Mouse (Mus musculus): ENCODE data around the gene D630003M21Rik. TPM values are rescaled to one million over a fixed set of nuclear protein-coding genes. Genes with fewer than 3 reads are reported as not detected.

The D630003M21Rik gene
- polyA plus RNA-seq, 1 experiment from 2014 or later, result 0.67 TPM

DNA sequence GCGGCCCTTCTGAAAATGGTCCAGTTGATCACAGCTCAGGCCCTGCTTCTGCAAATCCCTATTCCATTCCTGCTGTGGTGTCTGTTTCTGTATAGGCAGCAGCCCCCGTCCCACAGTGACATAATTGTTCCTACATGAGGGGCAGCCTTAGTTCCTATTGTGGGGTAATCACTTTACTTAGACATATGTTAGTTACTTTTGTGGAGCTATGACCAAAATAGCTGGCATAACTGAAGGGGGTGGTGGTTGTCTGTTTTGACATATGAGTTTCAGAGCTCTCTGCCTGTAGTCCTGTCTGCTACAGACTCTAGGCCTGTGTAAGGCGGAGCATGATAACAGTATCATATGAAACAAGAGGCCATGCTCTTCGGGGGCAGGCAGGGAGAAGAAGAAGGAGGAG lies 21.5 kb upstream of the D630003M21Rik start:
- no peak overlapping the region for H3K4me2 ChIP-seq (ENCODE audit: low read depth, low read length)
- H3K27ac ChIP-seq (ENCODE audit: low read depth), result no peak overlapping the region
- H3K9ac ChIP-seq (replicated peaks), result no peak overlapping the region
- no peaks in the 10 kb centered on the region for H3K36me3 ChIP-seq (replicated peaks; ENCODE audit: insufficient read depth, low read length)
- no peak for ATAC-seq
- peaks cover 7% of the 10 kb centered on the region; the same call in 1 of the 2 replicates for H3K4me1 ChIP-seq (ENCODE audit: insufficient read depth)
- H3K27me3 ChIP-seq (ENCODE audit: insufficient read depth, low read length), result no peaks in the 10 kb centered on the region
- H3K4me3 ChIP-seq (ENCODE audit: low read depth, low read length), result no peak overlapping the region
- WGBS (ENCODE audit: insufficient replicate concordance), result 62% methylated on average over 4 of the region's 4 CpGs
- no peak for DNase-seq
- no peaks in the 10 kb centered on the region for H3K9me3 ChIP-seq (ENCODE audit: low read length)
- TF ChIP-seq CTCF (IDR thresholded peaks at IDR 0.05; ENCODE audit: low read depth), result no peak

DNA sequence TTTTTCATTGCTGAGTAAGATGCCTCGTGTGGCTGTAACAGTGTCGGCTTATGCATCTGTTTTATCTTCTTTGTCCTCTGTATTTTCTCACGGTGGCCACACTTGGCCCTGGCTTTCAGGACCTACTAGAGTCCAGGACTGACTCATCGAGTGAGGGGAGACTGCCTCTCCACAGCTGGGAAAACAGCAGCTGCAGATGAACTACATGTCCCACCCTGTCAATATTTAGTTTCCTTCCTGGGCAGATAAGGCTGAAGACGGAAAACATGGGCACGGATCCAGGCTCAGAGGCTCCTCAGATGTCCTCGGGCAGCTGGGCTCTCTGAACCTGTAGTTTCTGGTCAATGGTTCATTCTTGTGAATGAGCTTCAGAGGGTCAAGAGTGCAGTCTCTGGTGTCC lies 19.3 kb upstream of the D630003M21Rik start:
- TF ChIP-seq EP300 (IDR thresholded peaks at IDR 0.05; ENCODE audit: low read depth), result 0 out of 2 replicates have a peak, but pooled peaks have one; percentile 23
- TF ChIP-seq CTCF (IDR thresholded peaks at IDR 0.05; ENCODE audit: low read depth), result no peak
- peak; percentile 58 for ATAC-seq
- no peaks in the 10 kb centered on the region for H3K36me3 ChIP-seq (replicated peaks; ENCODE audit: insufficient read depth, low read length)
- H3K9me3 ChIP-seq (ENCODE audit: low read length), result no peaks in the 10 kb centered on the region
- no peaks in the 10 kb centered on the region for H3K27me3 ChIP-seq (ENCODE audit: insufficient read depth, low read length)
- H3K4me2 ChIP-seq (ENCODE audit: low read depth, low read length), result no peak overlapping the region
- no peak overlapping the region for H3K27ac ChIP-seq (ENCODE audit: low read depth)
- no peak overlapping the region for H3K9ac ChIP-seq (replicated peaks)
- 28% methylated on average over 7 of the region's 7 CpGs for whole genome bisulfite sequencing (ENCODE audit: insufficient replicate concordance)
- no peak overlapping the region for H3K4me3 ChIP-seq (ENCODE audit: low read depth, low read length)
- peak; percentile 43 for DNase-seq
- H3K4me1 ChIP-seq (ENCODE audit: insufficient read depth), result peaks cover 7% of the 10 kb centered on the region; the same call in 1 of the 2 replicates

DNA sequence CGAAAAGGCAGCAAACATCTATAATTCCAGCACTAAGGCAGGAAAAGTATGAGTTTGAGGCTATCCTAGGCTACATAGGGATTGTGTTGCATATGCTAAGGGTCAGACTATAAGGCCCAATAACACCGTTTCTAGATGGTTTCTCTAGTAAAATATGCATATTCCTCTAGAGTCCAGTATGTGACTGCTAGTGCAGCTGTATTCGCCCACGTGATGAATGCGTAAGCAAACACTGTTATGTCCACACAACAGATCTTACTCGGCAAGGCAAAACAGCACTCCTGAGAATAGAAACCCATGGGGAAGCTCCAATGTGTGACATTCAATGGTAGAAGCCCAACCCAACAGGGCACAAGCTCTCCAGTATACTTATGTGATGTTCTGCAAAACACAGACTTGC lies 18.8 kb upstream of the D630003M21Rik start:
- no peak for DNase-seq
- Histone ChIP-seq H3K27ac (ENCODE audit: low read depth) (no peak overlapping the region), H3K4me1 (ENCODE audit: insufficient read depth) (peaks cover 7% of the 10 kb centered on the region; the same call in 1 of the 2 replicates), H3K36me3 (replicated peaks; ENCODE audit: insufficient read depth, low read length) (no peaks in the 10 kb centered on the region), H3K9ac (replicated peaks) (no peak overlapping the region), H3K4me2 (ENCODE audit: low read depth, low read length) (no peak overlapping the region), H3K4me3 (ENCODE audit: low read depth, low read length) (no peak overlapping the region), H3K9me3 (ENCODE audit: low read length) (no peaks in the 10 kb centered on the region), H3K27me3 (ENCODE audit: insufficient read depth, low read length) (no peaks in the 10 kb centered on the region)
- WGBS (ENCODE audit: insufficient replicate concordance), result 58% methylated on average over 6 of the region's 6 CpGs
- 0 out of 2 replicates have a peak, but pooled peaks have one; percentile 27 for ATAC-seq
- TF ChIP-seq CTCF (IDR thresholded peaks at IDR 0.05; ENCODE audit: low read depth) (no peak), EP300 (IDR thresholded peaks at IDR 0.05; ENCODE audit: low read depth) (no peak)

DNA sequence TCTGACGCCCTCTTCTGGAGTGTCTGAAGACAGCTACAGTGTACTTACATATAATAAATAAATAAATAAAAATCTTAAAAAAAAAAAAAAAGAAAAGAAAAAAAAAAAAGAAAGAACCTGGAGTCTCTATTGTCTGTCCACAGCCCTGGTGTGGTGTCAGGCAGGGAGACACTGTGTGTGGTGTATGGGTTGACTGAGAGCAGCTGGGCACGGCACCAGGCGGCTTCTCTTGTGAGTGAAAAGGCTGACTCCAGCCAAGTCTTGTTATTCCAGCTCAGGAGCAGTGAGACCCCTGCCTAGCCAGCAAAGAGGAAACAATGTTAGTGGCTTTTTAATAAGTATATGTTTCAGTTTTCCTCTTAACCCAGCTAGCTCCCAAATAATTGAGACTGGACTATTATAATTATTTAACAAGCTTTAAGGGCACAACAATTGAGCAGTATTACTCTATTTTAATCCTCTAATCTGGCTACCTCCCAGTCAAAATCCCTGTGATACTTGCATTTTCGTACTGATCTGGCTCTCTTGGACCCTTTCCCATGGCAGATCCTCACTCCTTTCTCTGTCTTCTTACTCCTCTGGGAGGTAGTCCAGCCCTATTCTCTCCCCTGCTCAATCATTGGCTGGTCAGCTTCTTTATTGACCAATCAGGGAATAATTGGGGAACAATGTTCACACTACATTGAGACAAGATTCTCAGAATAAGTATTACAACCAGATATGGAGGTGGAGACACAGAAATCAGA lies 16.2 kb upstream of the D630003M21Rik start:
- WGBS (ENCODE audit: insufficient replicate concordance), result 73% methylated on average over 4 of the region's 4 CpGs
- ATAC-seq, result no peak
- Histone ChIP-seq H3K4me3 (ENCODE audit: low read depth, low read length) (no peak overlapping the region), H3K9ac (replicated peaks) (no peak overlapping the region), H3K27me3 (ENCODE audit: insufficient read depth, low read length) (no peaks in the 10 kb centered on the region), H3K4me2 (ENCODE audit: low read depth, low read length) (no peak overlapping the region), H3K9me3 (ENCODE audit: low read length) (no peaks in the 10 kb centered on the region), H3K27ac (ENCODE audit: low read depth) (no peak overlapping the region), H3K36me3 (replicated peaks; ENCODE audit: insufficient read depth, low read length) (no peaks in the 10 kb centered on the region), H3K4me1 (ENCODE audit: insufficient read depth) (peaks cover 7% of the 10 kb centered on the region; the same call in 1 of the 2 replicates)
- DNase-seq, result no peak
- no peak for TF ChIP-seq EP300 (IDR thresholded peaks at IDR 0.05; ENCODE audit: low read depth)
- no peak for TF ChIP-seq CTCF (IDR thresholded peaks at IDR 0.05; ENCODE audit: low read depth)

DNA sequence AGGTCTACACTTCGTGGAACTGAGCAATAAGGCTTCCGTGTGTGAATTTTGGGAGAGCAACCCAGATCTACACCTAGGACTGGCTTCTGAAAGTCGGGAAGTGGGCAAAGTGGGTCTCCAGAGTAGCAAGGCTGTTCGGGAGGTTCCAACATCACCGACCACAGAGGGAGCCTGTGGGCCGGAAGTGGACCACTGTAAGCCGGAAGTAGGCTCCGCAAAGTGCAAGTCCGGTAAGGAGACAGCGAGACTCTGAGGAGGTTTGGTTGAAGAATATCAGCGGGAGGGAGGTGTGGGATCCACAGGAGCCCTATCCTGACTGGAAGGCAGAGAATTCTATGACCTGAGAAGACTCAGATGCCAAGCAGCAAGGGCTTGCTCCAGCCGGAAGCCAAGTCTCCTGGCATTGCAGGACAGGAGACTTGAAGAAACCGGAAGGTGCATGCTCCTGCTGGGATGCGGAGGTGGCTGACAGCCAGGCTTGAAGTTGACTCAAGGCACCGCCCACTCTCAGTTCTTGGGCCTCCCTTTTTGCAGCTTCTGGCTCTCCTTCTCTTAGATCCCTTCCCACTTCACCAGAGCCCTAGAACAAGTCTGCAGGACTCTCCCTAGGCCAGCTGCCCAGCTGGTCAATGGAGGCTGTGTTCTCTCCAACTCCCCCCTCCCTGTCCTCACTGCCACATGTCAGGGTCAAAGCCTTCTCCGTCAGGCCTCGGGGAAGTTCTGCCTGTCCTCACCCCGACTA lies 14.3 kb upstream of the D630003M21Rik start:
- H3K9ac ChIP-seq (replicated peaks), result no peak overlapping the region
- H3K4me1 ChIP-seq (ENCODE audit: insufficient read depth), result peaks cover 6% of the 10 kb centered on the region; the same call in 1 of the 2 replicates
- WGBS (ENCODE audit: insufficient replicate concordance), result 69% methylated on average over 18 of the region's 18 CpGs
- no peak overlapping the region for H3K4me3 ChIP-seq (ENCODE audit: low read depth, low read length)
- H3K27ac ChIP-seq (ENCODE audit: low read depth), result no peak overlapping the region
- no peak for TF ChIP-seq CTCF (IDR thresholded peaks at IDR 0.05; ENCODE audit: low read depth)
- TF ChIP-seq EP300 (IDR thresholded peaks at IDR 0.05; ENCODE audit: low read depth), result no peak
- ATAC-seq, result no peak
- no peak for DNase-seq
- H3K27me3 ChIP-seq (ENCODE audit: insufficient read depth, low read length), result no peaks in the 10 kb centered on the region
- no peak overlapping the region for H3K4me2 ChIP-seq (ENCODE audit: low read depth, low read length)
- H3K36me3 ChIP-seq (replicated peaks; ENCODE audit: insufficient read depth, low read length), result no peaks in the 10 kb centered on the region
- H3K9me3 ChIP-seq (ENCODE audit: low read length), result no peaks in the 10 kb centered on the region

DNA sequence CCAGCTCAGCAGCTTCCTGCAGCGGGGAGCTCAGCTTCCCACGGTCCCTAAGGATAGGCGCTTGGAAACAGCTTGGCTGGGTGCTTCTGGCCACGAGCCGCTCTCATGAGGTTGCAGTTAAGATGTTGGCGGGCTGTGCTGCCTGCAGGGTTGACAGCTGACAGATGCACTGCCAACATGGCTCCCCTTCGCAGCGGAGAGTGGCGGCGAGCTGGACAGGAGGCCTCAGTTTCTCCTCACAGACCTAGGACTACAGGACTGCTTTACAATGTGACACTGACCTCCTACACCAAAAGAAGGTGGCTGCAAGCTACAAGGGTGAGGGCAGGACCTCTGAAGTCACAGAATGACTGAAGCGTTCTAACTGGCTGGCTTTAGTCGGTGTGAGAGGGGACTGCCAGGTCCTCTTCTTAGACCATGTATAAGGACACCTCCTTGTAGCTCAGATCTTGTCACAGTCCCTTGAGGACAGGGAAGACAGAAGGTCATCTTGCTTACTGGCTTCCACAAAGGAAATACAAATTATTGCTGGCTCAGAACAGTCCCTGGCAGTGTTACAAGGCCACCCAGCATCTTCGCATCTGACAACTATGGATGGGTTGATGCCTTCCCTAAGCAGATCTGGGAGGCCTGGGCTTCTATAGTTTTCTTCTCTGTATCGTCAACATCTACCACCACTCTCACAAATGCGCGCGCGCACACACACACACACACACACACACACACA lies 13.3 kb upstream of the D630003M21Rik start:
- ATAC-seq, result no peak
- 84% methylated on average over 18 of the region's 18 CpGs for WGBS (ENCODE audit: insufficient replicate concordance)
- Histone ChIP-seq H3K4me3 (ENCODE audit: low read depth, low read length) (no peak overlapping the region), H3K9ac (replicated peaks) (no peak overlapping the region), H3K4me1 (ENCODE audit: insufficient read depth) (no peaks in the 10 kb centered on the region), H3K9me3 (ENCODE audit: low read length) (no peaks in the 10 kb centered on the region), H3K4me2 (ENCODE audit: low read depth, low read length) (no peak overlapping the region), H3K36me3 (replicated peaks; ENCODE audit: insufficient read depth, low read length) (no peaks in the 10 kb centered on the region), H3K27ac (ENCODE audit: low read depth) (no peak overlapping the region), H3K27me3 (ENCODE audit: insufficient read depth, low read length) (no peaks in the 10 kb centered on the region)
- TF ChIP-seq EP300 (IDR thresholded peaks at IDR 0.05; ENCODE audit: low read depth), result no peak
- no peak for TF ChIP-seq CTCF (IDR thresholded peaks at IDR 0.05; ENCODE audit: low read depth)
- no peak for DNase-seq
